Mouse (Mus musculus): Measurements from ENCODE around the gene Synrg.

DNA sequence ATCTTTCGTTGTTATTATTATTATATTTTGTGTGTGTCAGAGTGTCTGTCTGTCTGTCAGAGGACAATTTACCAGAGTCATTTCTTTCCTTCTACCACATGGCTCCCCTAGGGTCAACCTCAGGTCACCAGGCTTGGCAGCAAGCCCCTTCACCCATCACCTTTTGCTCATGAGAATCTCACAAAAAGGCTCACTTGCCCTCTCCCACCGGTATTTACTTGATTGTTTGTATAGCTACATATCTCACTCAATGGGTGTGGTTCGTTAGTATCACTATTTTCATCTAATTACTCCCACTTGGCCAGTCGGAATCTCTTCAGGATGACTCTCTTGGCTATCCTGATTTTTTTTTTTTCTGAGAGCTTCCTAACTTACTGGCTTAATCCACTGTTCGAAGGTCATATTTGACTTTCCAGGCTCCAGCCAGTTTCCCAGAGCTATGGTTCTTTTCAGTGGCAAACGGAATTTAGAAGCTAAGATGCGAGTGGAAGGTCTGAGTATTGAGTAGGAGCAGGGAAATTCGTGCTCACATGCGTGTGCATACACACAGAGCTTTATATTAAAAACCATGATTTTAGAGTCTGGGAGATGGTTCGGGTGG, 31.6 kb upstream of the Synrg start:
- TF ChIP-seq CTCF (conservative IDR thresholded peaks at IDR 0.05; ENCODE audit: insufficient read depth, insufficient read length, low read depth, low read length) = no peak
- TF ChIP-seq POLR2A (IDR thresholded peaks at IDR 0.05; ENCODE audit: low read depth, low read length) = no peak

All from kidney, adult 2 months (tissue).